Mouse (Mus musculus): ENCODE measurements at regions not wholly inside any gene's neighbourhood (a gene's known extent, or its start where the extent isn't known, plus 50 kb on each side); places are given as distances from the start of the nearest gene placed in this dataset.

DNA sequence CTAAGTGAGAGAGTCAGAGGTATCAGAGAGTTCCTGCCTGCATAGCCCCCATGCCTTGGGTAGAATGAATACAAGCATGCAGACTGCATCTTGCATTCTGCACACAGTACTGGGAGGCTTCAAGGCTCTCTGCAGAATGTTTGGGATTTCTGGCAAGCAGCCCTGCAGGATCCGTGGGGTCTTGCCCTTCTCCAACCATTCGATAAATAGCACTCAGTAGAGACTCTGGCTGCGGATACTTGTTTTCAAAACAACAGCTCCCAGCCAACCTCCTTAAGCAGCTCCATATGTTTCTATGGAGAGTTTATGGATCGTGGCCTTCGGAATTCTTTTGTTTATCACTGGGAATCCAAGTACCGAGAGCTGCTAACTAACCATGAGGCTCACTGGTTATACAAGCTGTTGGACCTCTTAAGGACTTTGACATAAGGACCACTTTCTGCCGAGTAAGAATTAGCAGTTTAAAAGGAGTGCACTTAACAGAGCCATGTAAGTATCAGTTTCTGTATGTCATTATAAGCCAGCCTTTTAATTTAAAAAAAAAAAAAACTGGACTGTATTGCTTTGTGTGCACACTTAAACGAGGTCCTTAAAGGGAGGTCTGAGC lies 199.7 kb upstream of the Pgrmc2 start:
- no peak for TF ChIP-seq GATA4 (IDR thresholded peaks at IDR 0.05; ENCODE audit: insufficient replicate concordance, low read length)

DNA sequence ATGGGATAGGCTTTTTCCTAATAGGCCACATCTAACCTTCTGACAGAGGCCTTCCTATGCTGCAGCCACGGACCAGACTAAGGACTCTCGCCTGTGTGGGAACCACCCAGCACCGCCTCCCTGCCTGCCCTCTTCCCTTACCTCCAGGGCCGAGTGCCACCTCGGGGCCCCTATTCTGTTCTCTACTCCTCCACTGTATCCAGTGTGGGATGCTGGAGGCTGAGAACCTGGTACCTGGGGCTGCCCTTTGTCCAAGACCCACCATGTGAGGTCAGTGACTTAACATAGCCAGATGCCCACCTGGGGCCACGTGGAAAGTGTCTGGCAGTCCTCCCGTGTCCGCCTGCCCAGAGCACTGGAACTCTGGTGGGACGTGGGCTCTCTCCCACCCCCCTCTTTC lies 193.2 kb upstream of the Pgrmc2 start:
- no peak for TF ChIP-seq GATA4 (IDR thresholded peaks at IDR 0.05; ENCODE audit: insufficient replicate concordance, low read length)

DNA sequence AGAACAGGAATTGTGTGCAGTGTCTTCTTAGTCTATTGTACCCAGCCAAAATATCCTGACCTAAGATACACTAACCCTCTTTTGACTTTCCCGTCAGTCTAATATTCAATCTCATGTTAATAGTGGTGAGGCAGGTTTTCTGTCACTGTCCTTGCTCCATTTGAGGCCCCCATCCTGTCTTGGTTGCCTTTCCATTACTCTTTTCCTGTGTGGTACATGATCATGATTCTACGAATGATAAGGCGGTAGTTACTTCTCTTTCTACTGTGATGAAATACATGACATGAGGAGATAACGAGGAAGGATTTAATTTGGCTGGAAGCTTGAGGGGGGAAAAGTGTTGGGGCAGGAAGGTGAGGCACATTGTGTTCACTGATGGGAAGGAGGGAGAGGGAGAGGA lies 185.7 kb upstream of the Pgrmc2 start:
- no peak for TF ChIP-seq GATA4 (IDR thresholded peaks at IDR 0.05; ENCODE audit: insufficient replicate concordance, low read length)

DNA sequence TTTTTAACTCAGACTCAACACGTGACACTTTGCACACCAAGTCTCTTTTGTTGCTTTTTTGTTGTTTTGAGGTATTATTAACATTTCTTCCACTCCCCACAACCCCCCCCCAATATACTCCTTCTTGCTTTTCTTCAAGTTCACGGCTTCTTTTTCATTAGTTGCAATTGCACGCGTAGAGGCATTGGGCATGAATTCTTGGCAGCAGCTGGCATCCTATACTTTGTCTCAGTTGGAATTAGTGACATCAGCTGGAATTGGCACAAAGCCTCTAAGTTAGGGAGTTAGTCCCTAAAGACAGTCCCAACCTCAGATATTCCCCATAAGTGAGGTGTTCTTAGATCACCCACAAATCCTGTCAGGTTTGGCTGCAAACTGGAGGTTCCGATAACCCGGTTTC lies 183.4 kb upstream of the Pgrmc2 start:
- TF ChIP-seq GATA4 (IDR thresholded peaks at IDR 0.05; ENCODE audit: insufficient replicate concordance, low read length) = no peak

DNA sequence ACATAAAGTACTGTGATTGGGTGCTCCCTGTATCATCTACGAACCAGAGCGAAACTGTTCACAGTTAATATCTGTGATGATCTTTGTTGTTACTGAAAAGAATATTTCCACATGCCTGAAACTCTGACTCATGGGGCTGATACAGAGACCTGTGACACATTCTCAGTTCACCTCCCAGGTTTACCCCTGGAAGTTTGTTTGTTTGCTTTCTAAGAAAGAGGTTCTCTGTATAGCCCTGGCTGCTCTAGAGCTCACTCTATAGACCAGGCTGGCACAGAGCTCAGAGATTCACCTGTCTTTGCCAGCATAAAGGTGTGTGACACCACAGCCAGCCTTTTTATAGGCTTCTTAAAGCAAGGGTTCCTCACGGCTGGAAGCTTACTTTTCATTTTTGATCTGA lies 182.6 kb upstream of the Pgrmc2 start:
- TF ChIP-seq GATA4 (IDR thresholded peaks at IDR 0.05; ENCODE audit: insufficient replicate concordance, low read length) = no peak

DNA sequence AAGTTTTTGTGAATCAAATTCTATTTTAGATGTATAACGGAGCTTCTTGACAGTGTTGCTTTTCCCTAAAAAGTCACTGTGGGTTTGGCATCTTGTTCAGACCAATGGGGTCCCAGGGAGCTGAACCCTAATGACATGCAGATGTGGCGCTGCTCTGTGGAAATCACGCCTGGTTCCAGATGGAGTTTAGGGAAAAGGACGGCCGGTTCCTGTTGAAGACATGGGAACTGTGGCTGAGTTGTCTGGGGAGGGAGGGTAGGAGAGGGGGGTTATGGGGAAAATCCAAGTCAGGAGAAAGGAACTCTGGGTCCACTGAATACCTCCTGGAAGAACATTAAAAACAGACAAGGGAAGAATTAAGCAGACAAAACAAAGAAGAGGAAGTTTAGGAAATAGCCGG lies 175.4 kb upstream of the Pgrmc2 start:
- no peak for TF ChIP-seq GATA4 (IDR thresholded peaks at IDR 0.05; ENCODE audit: insufficient replicate concordance, low read length)

DNA sequence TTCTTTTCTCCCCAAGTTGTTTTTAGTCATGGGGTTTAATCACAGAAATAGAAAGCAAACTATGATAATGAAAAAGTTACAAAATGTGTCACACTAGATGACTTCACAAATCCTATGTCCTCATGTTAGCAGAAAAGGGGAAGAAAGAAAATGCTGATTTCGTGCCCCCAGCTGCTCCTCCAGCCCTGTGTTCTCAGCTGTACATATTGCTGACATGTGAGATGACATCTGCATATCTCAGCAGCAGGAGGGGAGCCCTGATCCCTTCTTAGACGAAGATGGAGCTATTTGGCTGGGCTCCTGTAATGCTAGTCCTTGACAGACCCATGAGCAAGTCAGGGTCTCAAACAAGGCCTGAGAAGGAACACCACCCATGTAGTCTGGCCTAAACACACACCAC lies 162.1 kb upstream of the Pgrmc2 start:
- TF ChIP-seq GATA4 (IDR thresholded peaks at IDR 0.05; ENCODE audit: insufficient replicate concordance, low read length) = no peak

DNA sequence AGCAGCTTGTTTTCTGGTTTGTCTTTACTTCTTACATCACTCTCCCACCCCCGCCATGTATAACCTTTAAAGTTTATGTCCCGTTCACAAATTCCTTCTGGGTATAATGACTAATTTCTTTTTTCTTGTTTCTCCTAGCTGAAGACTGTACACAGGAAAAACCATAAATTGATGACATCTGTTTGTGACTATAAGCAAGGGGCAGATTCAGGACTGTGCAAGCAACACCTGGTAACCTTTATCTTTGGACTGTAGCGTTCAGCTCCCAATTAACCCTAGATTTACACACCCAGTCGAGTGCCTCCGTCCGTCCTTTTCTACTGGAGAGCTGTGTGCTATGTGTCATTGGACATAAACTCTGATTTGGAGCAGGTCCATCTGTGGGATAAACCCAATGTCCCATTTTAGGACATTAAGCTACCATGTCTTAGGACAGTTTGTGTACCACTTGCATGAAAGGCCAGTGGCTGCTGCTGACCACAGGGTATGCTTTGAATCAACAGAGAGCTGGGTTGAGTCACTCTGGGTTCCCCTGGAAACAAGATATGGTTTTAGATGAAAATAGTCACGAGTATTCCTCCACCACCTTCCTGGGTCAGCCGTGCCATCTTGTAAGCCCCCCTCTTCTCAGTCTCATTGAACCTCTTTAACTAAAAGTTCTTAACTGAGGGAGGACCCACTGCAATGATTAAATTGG lies 159.2 kb upstream of the Pgrmc2 start:
- no peak for TF ChIP-seq GATA4 (IDR thresholded peaks at IDR 0.05; ENCODE audit: insufficient replicate concordance, low read length)

DNA sequence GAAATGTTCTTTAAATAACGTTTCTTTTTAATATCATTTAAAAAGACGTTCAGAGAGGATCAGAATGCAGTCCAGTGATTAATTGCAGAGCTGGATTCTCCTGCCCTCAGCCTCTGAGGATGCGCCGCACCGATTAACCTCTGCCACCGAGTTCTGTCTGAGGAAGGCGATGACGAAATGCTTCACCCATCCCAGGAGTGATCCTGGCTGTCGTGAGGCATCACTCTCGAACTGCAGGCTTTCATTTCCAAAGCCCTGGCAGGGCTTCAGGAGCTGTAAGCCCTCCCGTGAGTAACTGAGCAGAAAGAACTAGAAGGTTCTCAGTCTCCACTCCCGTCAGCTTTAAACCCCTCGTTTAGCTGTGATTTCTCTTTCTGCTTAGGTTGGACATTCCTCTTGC lies 157.0 kb upstream of the Pgrmc2 start:
- no peak for TF ChIP-seq GATA4 (IDR thresholded peaks at IDR 0.05; ENCODE audit: insufficient replicate concordance, low read length)

DNA sequence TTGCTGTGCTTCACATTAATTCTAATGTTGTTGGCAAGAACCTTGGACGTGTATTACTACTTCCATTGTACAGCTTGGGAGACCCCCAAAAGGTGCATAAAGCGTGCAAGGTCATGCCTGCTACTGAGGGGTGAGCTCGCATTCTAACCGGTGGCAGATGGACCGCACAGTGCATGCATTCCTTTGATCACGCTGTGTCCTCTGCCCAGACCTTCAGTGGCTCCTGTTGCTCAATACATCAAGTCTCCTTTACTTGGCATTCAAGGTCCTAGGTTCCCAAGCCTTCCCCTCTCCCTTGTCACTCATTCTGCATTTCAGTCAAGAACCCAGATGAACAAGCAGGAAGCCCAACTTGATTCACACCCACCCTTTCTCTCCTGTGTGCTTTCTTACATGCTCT lies 156.4 kb upstream of the Pgrmc2 start:
- TF ChIP-seq GATA4 (IDR thresholded peaks at IDR 0.05; ENCODE audit: insufficient replicate concordance, low read length) = no peak

DNA sequence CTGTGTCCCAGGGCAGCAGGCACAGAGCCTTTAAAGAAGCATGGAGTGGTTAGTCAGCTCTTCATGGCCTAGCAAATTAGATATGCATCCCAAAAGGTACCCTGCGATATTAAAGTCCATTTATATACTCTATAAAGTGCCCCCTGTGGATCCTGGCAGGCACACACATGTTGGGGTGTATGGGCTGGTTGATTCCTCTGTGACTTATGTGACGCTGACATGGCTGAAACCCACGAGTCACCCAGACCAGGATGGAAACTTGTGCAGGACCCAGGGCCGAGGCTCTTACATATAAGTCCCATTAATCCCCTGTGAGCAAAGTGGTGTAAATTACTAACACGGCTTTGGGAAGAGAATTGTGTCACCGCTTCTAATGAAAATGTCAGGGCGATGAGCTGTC lies 155.2 kb upstream of the Pgrmc2 start:
- TF ChIP-seq GATA4 (IDR thresholded peaks at IDR 0.05; ENCODE audit: insufficient replicate concordance, low read length) = no peak

DNA sequence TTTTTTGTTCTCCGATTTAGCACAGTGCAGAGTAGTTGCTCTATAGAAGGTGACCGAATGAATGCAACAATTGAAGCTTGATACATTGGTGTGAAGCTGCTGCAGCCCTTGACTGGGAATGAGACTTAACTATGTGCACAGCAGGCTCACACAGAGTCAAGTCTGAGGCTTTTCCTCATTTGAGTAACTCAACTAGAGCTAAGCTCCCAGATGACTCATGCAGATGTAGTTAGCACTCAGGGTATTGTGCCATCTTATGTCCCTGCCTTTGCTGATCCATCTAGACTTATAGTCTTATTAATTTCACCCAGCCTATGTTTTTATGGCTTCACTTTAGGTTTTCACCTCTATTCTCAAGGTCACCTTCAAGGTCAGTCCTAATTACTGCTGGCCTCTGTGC lies 152.8 kb upstream of the Pgrmc2 start:
- no peak for TF ChIP-seq GATA4 (IDR thresholded peaks at IDR 0.05; ENCODE audit: insufficient replicate concordance, low read length)

DNA sequence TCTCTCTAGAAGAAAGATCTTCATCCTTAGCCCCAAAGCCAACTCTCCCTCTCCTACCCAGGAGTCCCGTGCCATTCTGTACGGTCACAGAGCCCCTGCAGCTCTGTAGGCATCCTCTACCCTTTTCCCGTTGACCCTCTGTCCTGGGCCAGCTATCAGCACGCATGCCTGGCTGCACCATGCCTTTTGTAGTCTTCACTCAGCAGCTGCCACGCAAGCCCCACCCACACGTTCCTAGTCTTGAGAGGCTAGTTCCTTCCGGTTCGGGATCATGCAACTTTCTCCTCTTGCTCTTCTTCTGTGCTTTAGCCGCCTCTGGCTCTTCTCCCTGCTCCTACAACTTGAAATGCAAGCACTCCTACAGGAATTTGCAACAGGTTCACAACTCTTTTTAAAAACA lies 152.1 kb upstream of the Pgrmc2 start:
- no peak for TF ChIP-seq GATA4 (IDR thresholded peaks at IDR 0.05; ENCODE audit: insufficient replicate concordance, low read length)

DNA sequence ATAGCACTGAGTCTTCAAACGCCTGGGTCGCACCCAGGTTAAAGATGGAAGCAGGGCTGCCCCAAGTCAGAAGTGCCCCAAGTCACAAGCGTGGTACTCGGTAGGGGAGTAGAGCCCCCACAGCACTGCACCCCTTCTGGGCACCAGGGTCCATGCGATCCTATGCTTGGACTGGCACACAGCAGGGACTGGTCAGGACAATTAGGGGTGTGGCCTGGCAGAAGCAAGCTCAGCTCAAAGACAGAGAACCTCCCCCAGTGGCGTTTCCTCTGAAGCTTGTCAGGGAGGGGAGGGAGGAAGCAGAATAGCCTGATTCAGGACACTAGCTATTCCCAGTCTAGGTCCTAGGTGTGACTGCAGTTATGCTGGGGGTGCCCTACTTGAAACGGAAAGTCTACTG lies 151.3 kb upstream of the Pgrmc2 start:
- no peak for TF ChIP-seq GATA4 (IDR thresholded peaks at IDR 0.05; ENCODE audit: insufficient replicate concordance, low read length)

DNA sequence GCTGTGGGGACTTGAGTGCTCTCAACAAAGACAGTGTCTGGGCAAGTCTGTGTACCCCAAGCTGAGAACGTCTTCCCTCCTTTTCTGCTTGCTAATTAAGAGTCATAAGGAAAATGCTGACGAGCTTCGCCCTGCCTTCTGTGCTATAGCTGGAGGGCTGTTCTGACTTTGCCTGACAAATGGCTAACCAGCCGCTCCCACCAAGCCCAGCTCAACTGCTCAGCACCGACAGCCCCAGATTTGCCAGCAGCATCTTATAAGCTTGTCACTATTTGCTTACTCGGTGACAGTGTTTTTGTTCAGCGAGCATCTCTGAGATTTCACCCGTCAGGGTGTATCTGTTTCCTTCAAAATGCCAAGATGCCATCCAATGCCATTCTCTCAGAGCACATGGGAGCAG lies 150.6 kb upstream of the Pgrmc2 start:
- no peak for TF ChIP-seq GATA4 (IDR thresholded peaks at IDR 0.05; ENCODE audit: insufficient replicate concordance, low read length)

DNA sequence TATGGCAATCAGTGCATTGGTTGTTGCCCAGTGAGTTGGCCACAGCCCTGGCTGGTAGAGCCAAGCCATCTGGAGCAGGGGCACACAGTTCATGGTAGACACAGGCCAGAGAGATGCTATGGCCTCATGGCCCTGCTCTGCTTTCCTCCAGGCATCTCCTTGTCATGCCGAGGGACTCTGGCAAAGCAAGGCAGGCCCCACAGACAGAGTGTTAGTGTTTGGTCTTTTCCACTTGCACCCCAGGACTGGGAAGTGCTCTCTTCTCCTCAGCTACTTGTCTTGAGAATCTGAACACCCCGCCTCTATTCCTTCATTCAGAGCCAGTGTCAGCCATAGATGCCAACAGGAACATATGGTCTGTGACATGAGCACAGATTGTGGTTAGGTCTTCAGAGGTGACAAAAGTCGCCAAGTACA lies 148.1 kb upstream of the Pgrmc2 start:
- TF ChIP-seq GATA4 (IDR thresholded peaks at IDR 0.05; ENCODE audit: insufficient replicate concordance, low read length) = no peak

DNA sequence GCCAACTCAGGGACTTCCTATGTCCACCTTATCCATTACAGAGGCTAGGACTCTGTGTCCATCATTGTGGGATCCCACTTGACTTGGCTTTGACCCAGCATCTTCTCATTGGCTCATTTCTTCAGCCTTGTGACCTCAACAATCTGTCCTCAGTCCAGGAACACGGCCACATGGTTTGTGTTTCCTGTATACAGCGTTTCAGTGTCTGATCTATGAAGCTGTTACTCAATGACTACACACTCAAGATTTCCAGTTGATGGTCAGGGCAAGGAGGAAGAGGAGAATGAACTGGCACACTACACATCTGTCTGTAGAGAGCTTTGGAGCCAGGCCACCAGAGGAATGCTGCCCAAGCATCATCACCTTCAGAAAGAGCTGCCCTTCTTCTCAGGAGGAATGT lies 146.6 kb upstream of the Pgrmc2 start:
- no peak for TF ChIP-seq GATA4 (IDR thresholded peaks at IDR 0.05; ENCODE audit: insufficient replicate concordance, low read length)
